Mouse (Mus musculus) erythroblast, adult 5-6 weeks (primary cell): Measurements from ENCODE around the gene 4930432K21Rik. TPM values are rescaled to one million over a fixed set of nuclear protein-coding genes. Genes with fewer than 3 reads are reported as not detected.

Experiments used
- ATAC-seq: replicated peaks from 2 replicates; pipeline ENCODE4 v1.8.0; 2016; ENCODE audit warnings: moderate number of reproducible peaks, mild to moderate bottlenecking, moderate TSS enrichment, inconsistent platforms; ENCODE audit not compliant: poor library complexity, low FRiP score, severe bottlenecking
- total RNA-seq, 2 experiments: library from RNA; stranded (forward) in 1 of 2; stranded (reverse) in 1 of 2; fragments of 150-400 nt in 1 of 2; fragments of 200-764, 138-1000 nt in 1 of 2; gene quantifications; 2 replicates each; pipeline versions ENCODE4 v1.2.3 to v1.2.4; 2015 to 2017; ENCODE audit warnings: low replicate concordance in 2 of 2

4930432K21Rik gene
- total RNA-seq, 2 experiments from 2014 or later, result 0.43 TPM; not detected in 1

- no peak for ATAC-seq
These were observed 56.3 kb downstream of the 4930432K21Rik start for GRCm38 (mm10) chr8:84203975-84204772.

- no peak for ATAC-seq
These were observed 57.2 kb downstream of the 4930432K21Rik start for GRCm38 (mm10) chr8:84205073-84205472.

GRCm38 (mm10) chr8:84206666-84207065 lies 58.8 kb downstream of the 4930432K21Rik start:
- ATAC-seq, result no peak

GRCm38 (mm10) chr8:84207811-84208210 lies 60.0 kb downstream of the 4930432K21Rik start:
- ATAC-seq, result no peak

GRCm38 (mm10) chr8:84208381-84209380 lies 60.9 kb downstream of the 4930432K21Rik start:
- ATAC-seq, result no peak

- peak; percentile 61; the same call in 1 of the 2 replicates for ATAC-seq
These were observed 62.5 kb downstream of the 4930432K21Rik start for GRCm38 (mm10) chr8:84210167-84210791.

- no peak for ATAC-seq
These were observed 63.4 kb downstream of the 4930432K21Rik start for GRCm38 (mm10) chr8:84211202-84211601.

- ATAC-seq, result no peak
These were observed 64.2 kb downstream of the 4930432K21Rik start for GRCm38 (mm10) chr8:84211881-84212563.

GRCm38 (mm10) chr8:84213277-84213676 lies 65.5 kb downstream of the 4930432K21Rik start:
- no peak for ATAC-seq

- ATAC-seq, result no peak
These were observed 69.4 kb downstream of the 4930432K21Rik start for GRCm38 (mm10) chr8:84217206-84217605.

GRCm38 (mm10) chr8:84218143-84218542 lies 70.3 kb downstream of the 4930432K21Rik start:
- ATAC-seq, result no peak

GRCm38 (mm10) chr8:84220105-84220504 lies 72.3 kb downstream of the 4930432K21Rik start:
- ATAC-seq, result no peak

Other genes with a start within 250 kb of the 4930432K21Rik start
- gene Adgrl1, start 247.9 kb upstream of the 4930432K21Rik start, total RNA-seq (2015; ENCODE audit: low replicate concordance), result 0.58 and 1.7 TPM in 2 replicates
- 0.09 and 0.14 TPM in 2 replicates for gene Adgrl1, start 247.9 kb upstream of the 4930432K21Rik start, total RNA-seq (2017; ENCODE audit: low replicate concordance)
- gene Gm10644, start 192.8 kb upstream of the 4930432K21Rik start, total RNA-seq (2015; ENCODE audit: low replicate concordance), result not detected in 2 replicates
- gene Gm10644, start 192.8 kb upstream of the 4930432K21Rik start, total RNA-seq (2017; ENCODE audit: low replicate concordance), result not detected in 2 replicates
- gene Asf1b, start 192.5 kb upstream of the 4930432K21Rik start, total RNA-seq (2015; ENCODE audit: low replicate concordance), result 23.1 and 32.4 TPM in 2 replicates
- 26.2 and 32.8 TPM in 2 replicates for gene Asf1b, start 192.5 kb upstream of the 4930432K21Rik start, total RNA-seq (2017; ENCODE audit: low replicate concordance)
- 7.5 and 9.8 TPM in 2 replicates for gene Prkaca, start 175.0 kb upstream of the 4930432K21Rik start, total RNA-seq (2015; ENCODE audit: low replicate concordance)
- 6.7 and 7.1 TPM in 2 replicates for gene Prkaca, start 175.0 kb upstream of the 4930432K21Rik start, total RNA-seq (2017; ENCODE audit: low replicate concordance)
- 14.8 and 33.2 TPM in 2 replicates for gene Samd1, start 150.4 kb upstream of the 4930432K21Rik start, total RNA-seq (2015; ENCODE audit: low replicate concordance)
- 32.5 and 36.0 TPM in 2 replicates for gene Samd1, start 150.4 kb upstream of the 4930432K21Rik start, total RNA-seq (2017; ENCODE audit: low replicate concordance)
- gene 1700067K01Rik, start 146.5 kb upstream of the 4930432K21Rik start, total RNA-seq (2015; ENCODE audit: low replicate concordance), result 1.3 TPM in 1 of 2 replicates, not detected in the other
- 0.51 and 2.6 TPM in 2 replicates for gene 1700067K01Rik, start 146.5 kb upstream of the 4930432K21Rik start, total RNA-seq (2017; ENCODE audit: low replicate concordance)
- not detected in 2 replicates for gene 2210011C24Rik, start 135.9 kb upstream of the 4930432K21Rik start, total RNA-seq (2015; ENCODE audit: low replicate concordance)
- gene 2210011C24Rik, start 135.9 kb upstream of the 4930432K21Rik start, total RNA-seq (2017; ENCODE audit: low replicate concordance), result not detected in 2 replicates
- gene Palm3, start 126.6 kb upstream of the 4930432K21Rik start, total RNA-seq (2015; ENCODE audit: low replicate concordance), result not detected in 2 replicates
- not detected in 2 replicates for gene Palm3, start 126.6 kb upstream of the 4930432K21Rik start, total RNA-seq (2017; ENCODE audit: low replicate concordance)
- 0.63 and 0.96 TPM in 2 replicates for gene Il27ra, start 105.4 kb upstream of the 4930432K21Rik start, total RNA-seq (2015; ENCODE audit: low replicate concordance)
- 0.17 TPM in 1 of 2 replicates, not detected in the other for gene Il27ra, start 105.4 kb upstream of the 4930432K21Rik start, total RNA-seq (2017; ENCODE audit: low replicate concordance)
- gene Rln3, start 103.0 kb upstream of the 4930432K21Rik start, total RNA-seq (2015; ENCODE audit: low replicate concordance), result not detected in 2 replicates
- not detected in 2 replicates for gene Rln3, start 103.0 kb upstream of the 4930432K21Rik start, total RNA-seq (2017; ENCODE audit: low replicate concordance)
- not detected in 2 replicates for gene Gm10643, start 82.9 kb upstream of the 4930432K21Rik start, total RNA-seq (2015; ENCODE audit: low replicate concordance)
- not detected in 2 replicates for gene Gm10643, start 82.9 kb upstream of the 4930432K21Rik start, total RNA-seq (2017; ENCODE audit: low replicate concordance)
- 2.1 and 3.1 TPM in 2 replicates for gene Rfx1, start 81.2 kb upstream of the 4930432K21Rik start, total RNA-seq (2015; ENCODE audit: low replicate concordance)
- gene Rfx1, start 81.2 kb upstream of the 4930432K21Rik start, total RNA-seq (2017; ENCODE audit: low replicate concordance), result 1.4 and 3.5 TPM in 2 replicates
- 0.19 and 4.0 TPM in 2 replicates for gene Dcaf15, start 43.3 kb upstream of the 4930432K21Rik start, total RNA-seq (2015; ENCODE audit: low replicate concordance)
- 1.9 and 2.9 TPM in 2 replicates for gene Dcaf15, start 43.3 kb upstream of the 4930432K21Rik start, total RNA-seq (2017; ENCODE audit: low replicate concordance)
- gene Podnl1, start 22.0 kb upstream of the 4930432K21Rik start, total RNA-seq (2015; ENCODE audit: low replicate concordance), result not detected in 2 replicates
- gene Podnl1, start 22.0 kb upstream of the 4930432K21Rik start, total RNA-seq (2017; ENCODE audit: low replicate concordance), result not detected in 2 replicates
- gene Cc2d1a, start 89 bp upstream of the 4930432K21Rik start, total RNA-seq (2015; ENCODE audit: low replicate concordance), result 4.2 and 7.3 TPM in 2 replicates
- gene Cc2d1a, start 89 bp upstream of the 4930432K21Rik start, total RNA-seq (2017; ENCODE audit: low replicate concordance), result 0.60 and 2.5 TPM in 2 replicates
- not detected in 2 replicates for gene Nanos3, start 37.2 kb downstream of the 4930432K21Rik start, total RNA-seq (2015; ENCODE audit: low replicate concordance)
- gene Nanos3, start 37.2 kb downstream of the 4930432K21Rik start, total RNA-seq (2017; ENCODE audit: low replicate concordance), result not detected in 2 replicates
- 3.1 and 3.5 TPM in 2 replicates for gene Zswim4, start 89.0 kb downstream of the 4930432K21Rik start, total RNA-seq (2015; ENCODE audit: low replicate concordance)
- 6.3 and 7.4 TPM in 2 replicates for gene Zswim4, start 89.0 kb downstream of the 4930432K21Rik start, total RNA-seq (2017; ENCODE audit: low replicate concordance)
- 53.7 and 79.2 TPM in 2 replicates for gene D8Ertd738e, start 101.7 kb downstream of the 4930432K21Rik start, total RNA-seq (2015; ENCODE audit: low replicate concordance)
- 25.5 and 34.4 TPM in 2 replicates for gene D8Ertd738e, start 101.7 kb downstream of the 4930432K21Rik start, total RNA-seq (2017; ENCODE audit: low replicate concordance)
- 2.3 and 2.5 TPM in 2 replicates for gene Mri1, start 109.3 kb downstream of the 4930432K21Rik start, total RNA-seq (2015; ENCODE audit: low replicate concordance)
- 1.8 and 4.7 TPM in 2 replicates for gene Mri1, start 109.3 kb downstream of the 4930432K21Rik start, total RNA-seq (2017; ENCODE audit: low replicate concordance)
- gene Ccdc130, start 122.4 kb downstream of the 4930432K21Rik start, total RNA-seq (2015; ENCODE audit: low replicate concordance), result 4.0 and 22.1 TPM in 2 replicates
- 3.3 and 3.5 TPM in 2 replicates for gene Ccdc130, start 122.4 kb downstream of the 4930432K21Rik start, total RNA-seq (2017; ENCODE audit: low replicate concordance)
- not detected in 2 replicates for gene Cacna1a, start 240.4 kb downstream of the 4930432K21Rik start, total RNA-seq (2015; ENCODE audit: low replicate concordance)
- gene Cacna1a, start 240.4 kb downstream of the 4930432K21Rik start, total RNA-seq (2017; ENCODE audit: low replicate concordance), result 0.28 TPM in 1 of 2 replicates, not detected in the other